Mouse (Mus musculus) CH12.LX (cell line): ENCODE measurements at regions not wholly inside any gene's neighbourhood (a gene's known extent, or its start where the extent isn't known, plus 50 kb on each side); places are given as distances from the start of the nearest gene placed in this dataset.

Source experiments
- CTCF ChIP-seq, 2 experiments: IDR thresholded peaks in 1 of 2; conservative IDR thresholded peaks in 1 of 2; 2 replicates each; pipeline ENCODE4 v1.5.1; 2011 to 2012; ENCODE audit warnings: low read depth in 2 of 2, low read length in 2 of 2, improper control_type of control experiment in 1 of 2, inconsistent platforms in 1 of 2, mild to moderate bottlenecking in 1 of 2, moderate library complexity in 1 of 2
- EP300 ChIP-seq: IDR thresholded peaks from 2 replicates; pipeline ENCODE4 v1.6.1; 2011; ENCODE audit warnings: low read length, improper control_type of control experiment
- MAZ ChIP-seq: IDR thresholded peaks from 2 replicates; pipeline ENCODE4 v1.6.1; 2012; ENCODE audit warnings: low read depth, mild to moderate bottlenecking, inconsistent platforms, low read length, improper control_type of control experiment, moderate library complexity
- POLR2A ChIP-seq: IDR thresholded peaks from 2 replicates; pipeline ENCODE4 v1.6.1; 2011; ENCODE audit warnings: low read depth, mild to moderate bottlenecking, improper control_type of control experiment, low read length
- RAD21 ChIP-seq: IDR thresholded peaks from 2 replicates; pipeline ENCODE4 v1.6.1; 2011; ENCODE audit warnings: low read depth, mild to moderate bottlenecking, low read length, improper control_type of control experiment, moderate library complexity
- SMC3 ChIP-seq: IDR thresholded peaks from 2 replicates; pipeline ENCODE4 v1.6.1; 2011; ENCODE audit warnings: low read depth, low read length, improper control_type of control experiment
- TBP ChIP-seq: conservative IDR thresholded peaks from 2 replicates; pipeline ENCODE4 v1.6.1; 2011; ENCODE audit warnings: low read depth, low read length, improper control_type of control experiment
- ZNF384 ChIP-seq: IDR thresholded peaks from 2 replicates; pipeline ENCODE4 v1.6.1; 2012; ENCODE audit warnings: low read depth, low read length, improper control_type of control experiment, inconsistent platforms

DNA sequence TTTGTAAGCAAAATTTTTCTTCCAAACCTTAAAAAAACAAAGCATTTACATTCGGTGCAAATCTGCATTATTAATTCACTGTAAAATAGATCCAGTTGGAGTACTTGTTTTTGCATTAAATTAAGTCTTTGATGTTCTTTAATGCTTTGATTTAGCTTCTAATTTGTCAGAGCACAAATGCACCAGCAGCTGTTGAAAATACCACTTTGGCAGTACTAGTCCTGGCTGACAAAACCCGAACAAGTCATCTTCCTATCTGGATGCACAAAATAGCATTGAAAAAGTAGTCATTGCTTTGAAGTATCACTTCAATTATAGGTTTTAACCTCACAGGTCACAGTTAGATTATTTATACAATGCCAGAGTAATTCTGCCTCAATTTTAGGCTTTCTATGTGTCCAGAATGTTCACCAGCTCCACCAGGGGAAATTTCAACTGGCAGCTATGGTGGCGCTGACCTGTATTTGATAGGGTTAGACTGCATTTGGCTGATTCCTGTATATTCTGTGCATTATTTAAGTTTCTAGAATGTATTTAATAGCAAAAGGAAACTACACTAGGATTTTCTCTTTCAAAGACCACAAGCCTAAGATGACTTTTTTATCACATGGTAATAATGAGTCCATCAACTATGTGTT is 163.3 kb upstream of the Zic1 start:
- no peak for TF ChIP-seq ZNF384
- no peak for TF ChIP-seq SMC3
- no peak for TF ChIP-seq POLR2A
- no peak for TF ChIP-seq CTCF (conservative IDR thresholded peaks at IDR 0.05 in 1 of 2, IDR thresholded peaks at IDR 0.05 in 1 of 2; ENCODE audit: low read depth in 2 of 2, low read length in 2 of 2)
- no peak for TF ChIP-seq RAD21
- TF ChIP-seq EP300 = no peak
- TF ChIP-seq TBP = no peak
- TF ChIP-seq MAZ = no peak
